29 mouse cellular contexts compared by ENCODE assay signal in genomic region chr14:122296864-122297263, GRCm38 (mm10).
"Had no signal": no experiment of that assay in that cellular context is flagged by ENCODE, and none has a peak within 500 bp of the region (broad histone marks: within the 10 kb centered on the region; RNA-seq: fewer than 3 reads in every experiment).

No protein-coding gene starts in this region.

- H3K4me3 ChIP-seq: left cerebral cortex, adult 2 months; limb, embryonic 10.5 days; limb, embryonic 12.5 days; limb, embryonic 13.5 days; limb, embryonic 15.5 days; liver, embryonic 12.5 days; liver, embryonic 13.5 days; liver, embryonic 15.5 days; lung, embryonic 15.5 days; megakaryocyte, embryonic 14.5 days; midbrain, embryonic 12.5 days; midbrain, embryonic 13.5 days; midbrain, embryonic 15.5 days; myocyte had no signal

- DNase-seq: left cerebral cortex, postnatal 4 days; liver; liver, embryonic 13.5 days; liver, postnatal 0 days; lung, adult 18-20 months; lung, adult 2 months; lung, postnatal 10 days; lung, postnatal 14 days; lung, postnatal 36 days; lung, postnatal 4 days had no signal

- H3K27ac ChIP-seq: left cerebral cortex, adult 2 months; limb, embryonic 10.5 days; limb, embryonic 12.5 days; limb, embryonic 13.5 days; limb, embryonic 15.5 days; liver, embryonic 12.5 days; liver, embryonic 13.5 days; liver, embryonic 14.5 days; liver, embryonic 15.5 days; lung, embryonic 15.5 days; macrophage; midbrain, embryonic 12.5 days; midbrain, embryonic 13.5 days; midbrain, embryonic 15.5 days had no signal

- H3K4me2 ChIP-seq: limb, embryonic 12.5 days; limb, embryonic 13.5 days; limb, embryonic 15.5 days; liver, embryonic 11.5 days; liver, embryonic 12.5 days; liver, embryonic 13.5 days; liver, embryonic 15.5 days; lung, embryonic 14.5 days; lung, embryonic 15.5 days; midbrain, embryonic 13.5 days; midbrain, embryonic 15.5 days had no signal

- H3K36me3 ChIP-seq: limb, embryonic 10.5 days; limb, embryonic 12.5 days; limb, embryonic 13.5 days; limb, embryonic 15.5 days; liver, embryonic 12.5 days; liver, embryonic 13.5 days; liver, embryonic 15.5 days; lung, embryonic 15.5 days; midbrain, embryonic 12.5 days; midbrain, embryonic 13.5 days; midbrain, embryonic 15.5 days had no signal

- H3K9me3 ChIP-seq: limb, embryonic 10.5 days; limb, embryonic 12.5 days; limb, embryonic 13.5 days; limb, embryonic 15.5 days; liver, embryonic 12.5 days; liver, embryonic 13.5 days; liver, embryonic 15.5 days; lung, embryonic 15.5 days; megakaryocyte, embryonic 14.5 days; midbrain, embryonic 12.5 days; midbrain, embryonic 13.5 days; midbrain, embryonic 15.5 days had no signal

- ATAC-seq: liver, embryonic 12.5 days; liver, postnatal 0 days; lung, postnatal 0 days; midbrain, embryonic 13.5 days; midbrain, embryonic 15.5 days; midbrain, embryonic 16.5 days had no signal

- H3K4me1 ChIP-seq: limb, embryonic 13.5 days; limb, embryonic 15.5 days; liver, embryonic 12.5 days; liver, embryonic 13.5 days; liver, embryonic 15.5 days; lung, embryonic 15.5 days; megakaryocyte, embryonic 14.5 days; midbrain, embryonic 15.5 days had no signal

- H3K27me3 ChIP-seq: limb, embryonic 13.5 days; liver, embryonic 12.5 days; liver, embryonic 13.5 days; liver, embryonic 15.5 days; megakaryocyte, embryonic 14.5 days had no signal

- H3K9ac ChIP-seq: limb, embryonic 12.5 days; limb, embryonic 13.5 days; limb, embryonic 15.5 days; liver, embryonic 12.5 days; liver, embryonic 13.5 days; liver, embryonic 14.5 days; liver, embryonic 15.5 days; liver, postnatal 0 days; lung, embryonic 14.5 days; lung, embryonic 15.5 days; midbrain, embryonic 12.5 days; midbrain, embryonic 13.5 days; midbrain, embryonic 15.5 days had no signal
